Mouse (Mus musculus): ENCODE results near the gene Klhl32. TPM values are rescaled to one million over a fixed set of nuclear protein-coding genes. Genes with fewer than 3 reads are reported as not detected.

Klhl32 gene
- total RNA-seq (2023), result not detected

DNA sequence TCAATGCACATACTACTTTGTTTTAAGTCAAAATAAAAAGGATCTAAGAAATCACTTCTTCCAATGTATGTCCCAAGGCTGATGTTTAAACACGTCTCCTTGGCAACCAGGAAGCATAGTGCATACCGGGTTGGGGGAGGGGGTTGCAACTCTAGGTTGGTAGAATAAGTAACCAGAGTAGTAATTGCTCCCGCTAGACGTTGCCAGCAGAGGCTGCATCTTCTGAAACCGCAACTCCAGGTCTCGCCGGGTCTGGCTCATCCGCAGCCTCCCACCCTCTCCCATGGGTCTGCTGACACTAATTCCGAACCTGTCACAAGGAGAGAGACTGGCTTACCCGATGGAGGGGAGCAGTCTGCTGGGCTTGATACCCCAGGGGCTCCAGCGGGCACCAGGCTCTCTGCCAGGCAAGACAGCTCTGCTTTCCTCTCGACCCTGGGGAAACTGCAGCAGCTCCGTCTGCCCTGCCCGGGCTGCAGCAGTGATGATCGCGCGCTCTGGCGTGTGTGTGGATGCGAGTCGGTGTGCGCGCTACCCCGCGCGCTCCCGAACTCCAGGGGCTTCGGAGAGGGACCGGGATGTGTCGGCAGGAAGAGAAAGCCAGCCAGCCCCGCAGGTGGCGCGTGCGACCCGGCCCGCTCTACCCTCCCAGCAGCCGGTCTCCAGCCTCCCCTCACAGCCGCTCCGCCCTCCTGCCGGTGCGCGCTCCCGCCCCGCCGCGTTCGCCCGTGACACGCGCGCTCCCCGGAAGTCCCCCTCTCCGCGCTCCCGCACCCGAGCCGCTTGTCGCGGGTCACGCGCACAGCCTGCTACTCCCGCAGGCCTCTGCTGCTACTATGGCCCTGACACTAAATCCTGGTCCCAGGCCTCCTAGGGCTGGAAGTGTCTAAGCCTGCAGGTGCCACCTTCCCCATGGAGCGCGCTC lies at the start of gene Klhl32:
Klhl32 (minus strand) TSS at position 724 of the 925 bp plus-strand sequence.

GRCm38 (mm10) chr4:24897851-24898515 lies 47.1 kb upstream of the Klhl32 start, which contains the start of gene Ndufaf4:
Gene Ndufaf4 (plus strand): TSS chr4:24898083.

Other genes starting within 250 kb of the Klhl32 start
- 16.4 TPM for gene Ndufaf4, start 47.0 kb upstream of the Klhl32 start, total RNA-seq (2023)
- gene Gpr63, start 115.3 kb upstream of the Klhl32 start, total RNA-seq (2023), result not detected